Mouse (Mus musculus) small intestine, adult 2 months (tissue): ENCODE data around the gene Ptbp2. TPM values are rescaled to one million over a fixed set of nuclear protein-coding genes. Genes with fewer than 3 reads are reported as not detected.

ENCODE experiments used
- H3K27ac ChIP-seq: fragments of 200-500 bp; 2 replicates; pipeline ENCODE4 v1.5.1; 2012; ENCODE audit warnings: low read depth, low read length, control low read depth, inconsistent platforms; ENCODE audit not compliant: insufficient read depth
- H3K27me3 ChIP-seq: fragments of 200-500 bp; 2 replicates; pipeline ENCODE4 v1.6.1; 2012; ENCODE audit warnings: mild to moderate bottlenecking, moderate library complexity, low read length, inconsistent platforms; ENCODE audit not compliant: control insufficient read depth, insufficient read depth
- H3K36me3 ChIP-seq: fragments of 200-500 bp; 2 replicates; pipeline ENCODE4 v1.6.1; 2012; ENCODE audit warnings: mild to moderate bottlenecking, low read length, control low read depth, inconsistent platforms; ENCODE audit not compliant: control insufficient read depth, insufficient read depth
- H3K4me1 ChIP-seq: fragments of 200-500 bp; 2 replicates; pipeline ENCODE4 v1.6.1; 2012; ENCODE audit warnings: low read length, inconsistent platforms, mixed read lengths; ENCODE audit not compliant: control insufficient read depth, insufficient read depth, insufficient read length
- H3K4me3 ChIP-seq: fragments of 200-500 bp; 2 replicates; pipeline ENCODE4 v1.5.1; 2012; ENCODE audit warnings: low read depth, mild to moderate bottlenecking, control low read depth, inconsistent platforms, low read length, moderate library complexity
- CTCF ChIP-seq: fragments of 200-500 bp; IDR thresholded peaks from 2 replicates; pipeline ENCODE4 v1.5.1; 2012; ENCODE audit warnings: low read depth, mild to moderate bottlenecking, control low read depth, inconsistent platforms, low read length, moderate library complexity, mixed read lengths; ENCODE audit not compliant: insufficient replicate concordance, insufficient read length; ENCODE audit errors: extremely low read depth
- POLR2A ChIP-seq: fragments of 200-500 bp; IDR thresholded peaks from 2 replicates; pipeline ENCODE4 v1.6.1; 2012; ENCODE audit warnings: low read depth, mild to moderate bottlenecking, control low read depth, inconsistent platforms, low read length, moderate library complexity
- WGBS: fragments of 180-500 bp; shearing (Covaris S2); methylation state at CpG from one replicate; pipeline ENCODE4 v1.1.7; 2018; 5-methylcytosine and 5-hydroxymethylcytosine counted together
- polyA plus RNA-seq: library from polyadenylated mRNA; depleted of rRNA; stranded (reverse); fragments of >200 nt; gene quantifications from 2 replicates; pipeline ENCODE4 v1.2.3, GENCODE M21; 2012

The Ptbp2 gene
- polyA plus RNA-seq, 1 experiment: 1.9 TPM

GRCm38 (mm10) chr3:119711503-119711902, 72.8 kb downstream of the Ptbp2 start:
- H3K27me3 ChIP-seq: no peaks in the 10 kb centered on the region
- H3K4me3 ChIP-seq: no peak overlapping the region
- no peak for TF ChIP-seq CTCF
- TF ChIP-seq POLR2A: no peak
- 97% methylated on average over 3 of the region's 3 CpGs for WGBS
- no peaks in the 10 kb centered on the region for H3K4me1 ChIP-seq
- no peaks in the 10 kb centered on the region for H3K36me3 ChIP-seq
- H3K27ac ChIP-seq: no peak overlapping the region

GRCm38 (mm10) chr3:119701467-119701866, 82.8 kb downstream of the Ptbp2 start:
- H3K27ac ChIP-seq: peak overlapping the region; percentile 82
- no peaks in the 10 kb centered on the region for H3K36me3 ChIP-seq
- TF ChIP-seq CTCF: no peak
- no peak for TF ChIP-seq POLR2A
- no peak overlapping the region for H3K4me3 ChIP-seq
- 11% methylated on average over 3 of the region's 3 CpGs for WGBS
- peaks cover 10% of the 10 kb centered on the region for H3K4me1 ChIP-seq
- H3K27me3 ChIP-seq: no peaks in the 10 kb centered on the region

- TF ChIP-seq CTCF: no peak
- no peak for TF ChIP-seq POLR2A
- 69% methylated on average over 6 of the region's 6 CpGs for WGBS
These were observed 99.5 kb downstream of the Ptbp2 start for GRCm38 (mm10) chr3:119684741-119685140.

More at GRCm38 (mm10) chr3:119684741-119685140, 99.5 kb downstream of the Ptbp2 start:
- Histone ChIP-seq H3K27ac (no peak overlapping the region), H3K27me3 (no peaks in the 10 kb centered on the region), H3K4me3 (no peak overlapping the region), H3K36me3 (no peaks in the 10 kb centered on the region), H3K4me1 (no peaks in the 10 kb centered on the region)
